Mouse (Mus musculus) forebrain, embryonic 15.5 days (tissue): ENCODE results near the gene Ifnz. TPM values are rescaled to one million over a fixed set of nuclear protein-coding genes. Genes with fewer than 3 reads are reported as not detected.
"Not testable (repeated sequence)": the region's sequence is repeated elsewhere in the genome, so short reads cannot be mapped to it uniquely, and the experiment has no call there.

Experiments used
- ATAC-seq: fragments of 200-750 bp; cut with Nextera tagmentation; replicated peaks from 2 replicates; pipeline ENCODE4 v1.8.0; 2017; ENCODE audit warnings: mild to moderate bottlenecking, moderate TSS enrichment, moderate library complexity
- H3K27ac ChIP-seq: fragments of 300-500 bp; sonication (generic); replicated peaks from 2 replicates; pipeline ENCODE4 v1.5.1; 2015; ENCODE audit warnings: mild to moderate bottlenecking, inconsistent platforms
- H3K27me3 ChIP-seq: fragments of 300-500 bp; sonication (generic); 2 replicates; pipeline ENCODE4 v1.6.1; 2015; ENCODE audit warnings: inconsistent platforms
- H3K36me3 ChIP-seq: fragments of 300-500 bp; sonication (generic); 2 replicates; pipeline ENCODE4 v1.6.1; 2015; ENCODE audit warnings: mild to moderate bottlenecking, inconsistent platforms
- H3K4me1 ChIP-seq: fragments of 300-500 bp; sonication (generic); 2 replicates; pipeline ENCODE4 v1.6.1; 2015; ENCODE audit warnings: inconsistent platforms
- H3K4me2 ChIP-seq: fragments of 300-500 bp; sonication (generic); replicated peaks from 2 replicates; pipeline ENCODE4 v1.6.1; 2015; ENCODE audit warnings: mild to moderate bottlenecking, inconsistent platforms
- H3K4me3 ChIP-seq: fragments of 300-500 bp; sonication (generic); 2 replicates; pipeline ENCODE4 v1.5.1; 2015; ENCODE audit warnings: mild to moderate bottlenecking, inconsistent platforms
- H3K9ac ChIP-seq: fragments of 300-500 bp; sonication (generic); replicated peaks from 2 replicates; pipeline ENCODE4 v1.6.1; 2015; ENCODE audit warnings: mild to moderate bottlenecking, inconsistent platforms
- H3K9me3 ChIP-seq: fragments of 300-500 bp; sonication (generic); 2 replicates; pipeline ENCODE4 v1.6.1; 2016; ENCODE audit warnings: inconsistent platforms
- WGBS: fragments of 180-500 bp; shearing (Covaris S2); methylation state at CpG from one replicate; pipeline ENCODE4 v1.1.7; 2015; ENCODE audit warnings: mixed read lengths; 5-methylcytosine and 5-hydroxymethylcytosine counted together
- polyA plus RNA-seq: library from polyadenylated mRNA; unstranded; fragments of >200 nt; fragmentation: Nextera tagmentation; extraction: Ambion mirVana; gene quantifications from 2 replicates; pipeline ENCODE4 v1.2.1, GENCODE M21; 2015

Ifnz gene
- 0.20 TPM in 1 of 2 replicates, not detected in the other for polyA plus RNA-seq

- not testable (repeated sequence) for H3K9ac ChIP-seq, H3K9me3 ChIP-seq, H3K27me3 ChIP-seq, H3K36me3 ChIP-seq, ATAC-seq, H3K4me1 ChIP-seq, H3K27ac ChIP-seq
- 26% methylated on average over 4 of the region's 7 CpGs for WGBS
- peak within 1 kb of the TSS; percentile 40 for H3K4me2 ChIP-seq
- H3K4me3 ChIP-seq: peak within 1 kb of the TSS; percentile 17; the same call in 1 of the 2 replicates
Measured at GRCm38 (mm10) chr4:88781831-88782230, at the start of gene Ifnz. TSS of gene Ifnz (plus strand) at chr4:88782131.

DNA sequence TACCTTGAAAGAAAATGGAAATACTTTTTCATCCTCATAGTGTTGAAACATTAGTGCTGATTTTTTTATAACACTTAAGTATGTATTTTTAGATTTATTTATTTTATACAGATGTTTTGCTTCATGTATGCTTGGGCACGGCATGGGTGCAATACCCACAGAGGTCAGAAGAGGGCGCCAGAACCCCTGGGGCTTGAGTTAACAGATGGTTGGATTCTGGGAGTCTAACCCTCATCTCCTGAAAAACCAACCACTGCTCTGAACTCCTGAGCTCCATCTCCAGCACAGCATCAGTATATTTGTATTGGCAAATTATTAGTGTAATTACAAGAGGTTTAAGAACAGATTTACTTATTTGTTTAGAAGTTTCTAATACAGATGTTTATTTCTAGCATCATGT, 43.5 kb upstream of the Ifnz start:
- Histone ChIP-seq H3K27ac (no peak overlapping the region), H3K27me3 (no peaks in the 10 kb centered on the region)
- 6% methylated on average over 2 of the region's 2 CpGs for WGBS

GRCm38 (mm10) chr4:88739036-88739435, 42.9 kb upstream of the Ifnz start:
- H3K4me3 ChIP-seq: no peak overlapping the region
- whole genome bisulfite sequencing: 89% methylated on average over 6 of the region's 6 CpGs
- no peaks in the 10 kb centered on the region for H3K27me3 ChIP-seq
- H3K36me3 ChIP-seq: no peaks in the 10 kb centered on the region
- no peak for ATAC-seq
- H3K9ac ChIP-seq: no peak overlapping the region
- no peak overlapping the region for H3K27ac ChIP-seq
- H3K4me2 ChIP-seq: no peak overlapping the region
- H3K4me1 ChIP-seq: no peaks in the 10 kb centered on the region
- no peaks in the 10 kb centered on the region for H3K9me3 ChIP-seq

More for the DNA sequence above, 43.5 kb upstream of the Ifnz start:
- Histone ChIP-seq H3K36me3 (no peaks in the 10 kb centered on the region), H3K9ac (no peak overlapping the region), H3K4me1 (no peaks in the 10 kb centered on the region), H3K9me3 (no peaks in the 10 kb centered on the region), H3K4me3 (no peak overlapping the region), H3K4me2 (no peak overlapping the region)
- no peak for ATAC-seq

DNA sequence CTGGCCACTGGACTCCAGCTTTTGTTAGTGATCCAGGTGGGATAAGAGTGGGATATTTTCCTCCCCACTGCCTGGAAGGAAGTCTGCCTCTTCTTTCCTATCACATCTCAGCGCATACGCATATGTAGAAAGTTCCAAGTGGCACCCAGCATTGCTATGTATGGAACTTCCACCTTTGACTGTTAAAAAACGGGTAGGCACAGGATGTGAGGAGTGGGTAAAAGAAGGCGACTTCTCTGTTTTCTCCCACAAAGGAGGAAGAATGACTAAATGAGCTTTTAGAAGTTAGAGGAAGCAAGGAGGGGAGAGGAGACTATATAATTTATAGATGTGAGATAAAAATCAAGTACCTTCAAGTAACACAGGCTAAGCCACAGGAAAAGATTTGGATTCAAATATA, 40.5 kb upstream of the Ifnz start:
- Histone ChIP-seq H3K4me1 (no peaks in the 10 kb centered on the region), H3K9me3 (no peaks in the 10 kb centered on the region), H3K4me3 (no peak overlapping the region), H3K9ac (no peak overlapping the region), H3K27me3 (no peaks in the 10 kb centered on the region), H3K36me3 (no peaks in the 10 kb centered on the region), H3K27ac (no peak overlapping the region), H3K4me2 (no peak overlapping the region)
- WGBS: 95% methylated on average over 4 of the region's 4 CpGs
- ATAC-seq: no peak

DNA sequence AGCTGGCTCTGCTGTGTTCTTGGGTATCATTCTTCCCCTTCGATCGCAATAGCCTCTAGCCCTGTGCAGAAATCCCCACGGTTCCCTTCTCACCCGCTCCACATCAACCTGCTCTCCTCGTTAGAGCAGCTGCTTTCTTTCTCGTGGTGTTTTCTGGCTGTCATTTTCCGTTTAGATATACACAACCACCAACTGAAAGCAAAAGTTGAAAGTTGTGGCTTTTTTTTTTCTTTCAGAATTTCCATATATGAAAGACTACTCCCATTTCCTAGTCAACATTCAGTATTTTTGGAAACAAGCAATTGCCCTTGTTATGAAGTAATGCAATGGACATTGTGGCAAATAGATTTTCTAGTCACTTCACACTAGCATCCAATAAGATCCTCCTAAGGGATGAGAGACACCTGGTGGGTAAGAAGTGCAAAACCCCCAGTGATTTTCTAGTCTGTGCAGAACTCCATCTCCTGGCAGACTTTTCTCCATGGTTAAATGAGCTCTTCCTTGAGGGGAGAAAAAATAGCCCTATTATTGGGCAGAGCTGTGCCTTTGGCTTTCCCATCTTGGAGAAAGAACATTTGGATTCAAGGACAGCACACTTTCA, 39.1 kb upstream of the Ifnz start:
- Histone ChIP-seq H3K4me2 (no peak overlapping the region), H3K9ac (no peak overlapping the region), H3K4me3 (no peak overlapping the region), H3K36me3 (no peaks in the 10 kb centered on the region), H3K9me3 (no peaks in the 10 kb centered on the region), H3K4me1 (no peaks in the 10 kb centered on the region), H3K27me3 (no peaks in the 10 kb centered on the region), H3K27ac (no peak overlapping the region)
- no peak for ATAC-seq
- WGBS: 69% methylated on average over 7 of the region's 7 CpGs

DNA sequence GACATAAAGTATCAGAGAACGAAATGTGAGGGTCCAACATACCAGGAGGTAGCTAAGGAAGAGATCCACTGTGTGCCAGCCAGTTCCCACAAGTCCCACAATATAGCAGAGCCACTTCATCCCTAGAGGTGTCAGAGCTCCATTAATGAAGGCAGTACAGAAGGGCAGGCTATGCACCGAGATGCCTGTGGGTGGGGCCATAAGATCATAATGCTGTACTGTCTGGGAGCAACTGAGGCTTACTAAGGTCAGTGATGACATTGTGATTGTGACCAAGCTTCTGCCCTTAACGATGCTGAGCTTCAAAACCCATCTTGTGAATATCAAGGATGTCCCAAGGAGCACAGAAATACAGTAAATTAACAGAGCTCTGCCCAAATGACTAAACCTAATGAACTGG, 37.7 kb upstream of the Ifnz start:
- Histone ChIP-seq H3K4me1 (no peaks in the 10 kb centered on the region), H3K27ac (no peak overlapping the region), H3K4me3 (no peak overlapping the region), H3K4me2 (no peak overlapping the region), H3K9ac (no peak overlapping the region), H3K27me3 (no peaks in the 10 kb centered on the region), H3K9me3 (no peaks in the 10 kb centered on the region), H3K36me3 (no peaks in the 10 kb centered on the region)
- WGBS: 55% methylated on average over 3 of the region's 3 CpGs
- ATAC-seq: no peak

DNA sequence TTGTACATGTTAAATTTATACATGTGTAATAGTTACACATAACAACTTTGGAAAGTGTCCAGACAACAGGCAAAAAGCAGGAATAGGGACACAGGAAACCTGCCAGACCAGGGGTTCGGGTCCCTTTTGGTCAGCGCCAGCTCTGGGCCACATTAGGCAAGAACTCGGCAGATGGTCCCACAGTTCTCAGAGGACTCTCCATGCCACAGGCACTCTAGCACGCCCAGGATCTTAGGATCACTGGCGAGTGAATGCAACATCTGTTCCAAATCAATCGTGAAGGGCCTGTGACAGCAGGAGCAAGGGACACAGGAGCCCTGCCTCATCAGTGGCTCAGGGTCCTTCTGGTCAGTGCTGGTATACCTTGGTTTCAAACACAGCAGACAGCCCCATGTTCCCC, 32.0 kb upstream of the Ifnz start:
- H3K4me1 ChIP-seq: no peaks in the 10 kb centered on the region
- WGBS: 75% methylated on average over 6 of the region's 6 CpGs
- no peak overlapping the region for H3K4me2 ChIP-seq
- H3K27ac ChIP-seq: no peak overlapping the region
- H3K4me3 ChIP-seq: no peak overlapping the region
- no peaks in the 10 kb centered on the region for H3K27me3 ChIP-seq
- no peaks in the 10 kb centered on the region for H3K36me3 ChIP-seq
- no peak for ATAC-seq
- no peak overlapping the region for H3K9ac ChIP-seq
- no peaks in the 10 kb centered on the region for H3K9me3 ChIP-seq

GRCm38 (mm10) chr4:88754818-88755340, 27.1 kb upstream of the Ifnz start, which contains the start of gene Gm13271:
TSS of gene Gm13271 (plus strand) at chr4:88754868.
- WGBS: 75% methylated on average over 15 of the region's 15 CpGs
- not testable (repeated sequence) for H3K4me3 ChIP-seq, H3K27me3 ChIP-seq, H3K4me2 ChIP-seq, H3K9me3 ChIP-seq, H3K27ac ChIP-seq, H3K36me3 ChIP-seq, ATAC-seq, H3K9ac ChIP-seq, H3K4me1 ChIP-seq

DNA sequence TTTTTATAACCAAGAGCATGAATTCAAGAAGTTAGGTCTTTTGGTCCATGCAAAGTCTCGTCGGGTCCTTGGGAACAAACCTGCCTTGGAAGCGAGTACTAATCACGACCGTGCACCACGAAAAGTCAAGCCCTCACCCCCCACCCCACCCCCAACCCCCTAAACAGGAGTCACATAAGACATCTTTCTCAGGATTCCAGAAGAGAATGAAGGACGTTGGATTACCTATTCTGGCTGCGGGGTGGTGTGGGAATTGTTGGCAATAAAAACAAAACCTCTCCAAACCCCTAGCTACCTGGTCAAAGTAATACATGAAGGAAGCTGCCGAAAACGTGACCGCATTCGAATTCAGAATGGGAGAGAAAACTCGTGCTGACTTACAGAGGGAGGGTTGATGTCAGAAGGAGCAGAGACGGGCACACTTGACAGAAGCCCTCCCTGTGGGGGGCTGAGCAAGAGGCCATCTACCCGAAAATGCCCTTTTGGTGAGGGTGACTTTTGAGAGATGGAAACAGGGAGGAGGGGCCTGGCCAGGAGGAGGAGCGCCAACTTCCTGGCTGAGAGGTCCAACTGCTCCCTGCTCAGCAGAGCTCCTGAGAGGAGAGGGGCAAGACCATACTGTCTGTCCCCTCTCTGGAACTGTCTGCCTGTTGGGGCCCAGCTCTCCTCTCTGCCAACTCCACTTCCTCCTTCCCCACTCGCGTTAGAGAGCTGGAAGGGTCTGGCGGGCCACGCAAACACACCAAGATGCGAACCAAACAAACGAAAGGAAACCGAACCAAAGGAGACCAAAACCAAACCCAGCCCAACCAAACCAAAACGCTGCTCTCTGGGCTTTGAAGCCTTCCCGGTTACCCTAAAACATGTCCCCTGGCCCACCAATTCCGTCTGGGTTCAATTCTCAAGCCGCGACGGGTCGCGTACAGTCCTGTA, 25.1 kb upstream of the Ifnz start:
- H3K9me3 ChIP-seq, H3K27me3 ChIP-seq, H3K4me1 ChIP-seq, H3K36me3 ChIP-seq, ATAC-seq: not testable (repeated sequence)
- Histone ChIP-seq H3K4me2 (peak overlapping the region; percentile 89), H3K27ac (peak overlapping the region; percentile 19), H3K4me3 (peak overlapping the region; percentile 47), H3K9ac (peak overlapping the region; percentile 35)
- 11% methylated on average over 28 of the region's 31 CpGs for WGBS

GRCm38 (mm10) chr4:88757628-88758031, 24.3 kb upstream of the Ifnz start:
- Histone ChIP-seq H3K4me3 (peak overlapping the region; percentile 47), H3K4me2 (peak overlapping the region; percentile 89), H3K27ac (peak overlapping the region; percentile 19), H3K9ac (peak overlapping the region; percentile 35)
- H3K27me3 ChIP-seq, H3K36me3 ChIP-seq, H3K9me3 ChIP-seq, H3K4me1 ChIP-seq: not testable (repeated sequence)
- WGBS: under 1% methylated on average over 21 of the region's 21 CpGs
- ATAC-seq: peak; percentile 100

DNA sequence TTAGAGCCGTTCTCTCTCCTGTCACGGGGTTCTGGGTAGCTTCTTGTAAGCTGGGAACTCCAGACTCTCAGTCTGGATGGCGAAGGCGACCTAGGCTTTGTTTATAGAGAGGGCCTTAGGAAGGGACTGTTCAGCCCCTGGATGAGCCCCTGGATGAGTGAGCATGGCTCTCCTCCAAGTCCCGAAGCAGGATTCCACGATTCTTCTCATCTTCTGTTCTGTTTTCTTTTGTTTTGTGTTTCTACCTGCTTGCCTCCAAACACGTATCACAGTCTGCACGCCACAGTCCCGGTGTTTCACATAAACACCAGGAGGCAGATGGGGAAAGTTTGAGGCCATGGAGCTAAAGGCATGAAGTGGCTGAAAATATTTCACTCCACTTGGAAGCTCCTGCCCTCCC, 23.2 kb upstream of the Ifnz start:
- not testable (repeated sequence) for H3K4me3 ChIP-seq, H3K27ac ChIP-seq, H3K4me1 ChIP-seq, H3K9ac ChIP-seq, H3K27me3 ChIP-seq, ATAC-seq, H3K36me3 ChIP-seq, H3K9me3 ChIP-seq, H3K4me2 ChIP-seq
- 81% methylated on average over 9 of the region's 9 CpGs for WGBS

DNA sequence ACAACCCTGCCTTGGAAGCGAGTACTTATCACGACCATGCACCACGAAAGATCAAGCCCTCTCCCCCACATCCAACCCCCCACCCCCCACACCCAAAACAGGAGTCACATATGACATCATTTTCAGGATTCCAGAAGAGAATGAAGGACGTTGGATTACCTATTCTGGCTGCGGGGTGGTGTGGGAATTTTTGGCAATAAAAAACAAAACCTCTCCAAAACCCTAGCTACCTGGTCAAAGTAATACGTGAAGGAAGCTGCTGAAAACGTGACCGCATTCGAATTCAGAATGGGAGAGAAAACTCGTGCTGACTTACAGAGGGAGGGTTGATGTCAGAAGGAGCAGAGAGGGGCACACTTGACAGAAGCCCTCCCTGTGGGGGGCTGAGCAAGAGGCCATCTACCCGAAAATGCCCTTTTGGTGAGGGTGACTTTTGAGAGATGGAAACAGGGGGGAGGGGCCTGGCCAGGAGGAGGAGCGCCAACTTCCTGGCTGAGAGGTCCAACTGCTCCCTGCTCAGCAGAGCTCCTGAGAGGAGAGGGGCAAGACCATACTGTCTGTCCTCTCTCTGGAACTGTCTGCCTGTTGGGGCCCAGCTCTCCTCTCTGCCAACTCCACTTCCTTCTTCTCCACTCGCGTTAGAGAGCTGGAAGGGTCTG, 22.2 kb upstream of the Ifnz start, which contains the start of gene Gm13283:
TSS of gene Gm13283 (plus strand) at position 510 of the 659 bp plus-strand sequence.
- Histone ChIP-seq H3K4me3 (peak within 1 kb of the TSS; percentile 36), H3K9ac (0 out of 2 replicates have a peak within 1 kb of the TSS, but pooled peaks have one; percentile 16), H3K4me2 (peak within 1 kb of the TSS; percentile 63)
- not testable (repeated sequence) for H3K27me3 ChIP-seq, H3K36me3 ChIP-seq, H3K4me1 ChIP-seq, H3K9me3 ChIP-seq, ATAC-seq, H3K27ac ChIP-seq
- WGBS: 33% methylated on average over 10 of the region's 14 CpGs
